Mouse (Mus musculus) left cerebral cortex, adult 18-20 months (tissue): ENCODE results near the gene Popdc2. TPM values are rescaled to one million over a fixed set of nuclear protein-coding genes. Genes with fewer than 3 reads are reported as not detected.
"Not testable (repeated sequence)": the region's sequence is repeated elsewhere in the genome, so short reads cannot be mapped to it uniquely, and the experiment has no call there.

Source experiments
- DNase-seq, 2 experiments: peaks; one replicate each; pipeline ENCODE4 v3.0.0; 2021 to 2022; ENCODE audit warnings: low spot score in 2 of 2, mixed read lengths in 1 of 2
- long read RNA-seq, 2 experiments: library from polyadenylated mRNA; stranded (forward); transcript quantifications; one replicate each; pipeline ENCODE4 v2.0.0; 2021
- total RNA-seq, 2 experiments: library from RNA; stranded (reverse); gene quantifications; 2 replicates each; pipeline ENCODE4 v1.2.3; 2021

The Popdc2 gene
- total RNA-seq, result 1 to 10 TPM in 1 of 2 experiments, under 1 TPM in 1; 0.89 to 1.3 TPM
- long read RNA-seq, experiment 1, partial matches to known transcripts, result 0 of 3 reads
- long read RNA-seq, experiment 1, other reads (novel, unspliced or antisense), result 1 of 3 reads
- long read RNA-seq, experiment 2, result 0 reads

GRCm38 (mm10) chr16:38361933-38362332, at the start of gene Popdc2:
Gene Popdc2, plus strand, starts transcription at chr16:38362209.
- DNase-seq, result no peak

- DNase-seq, result no peak
These were observed 43.5 kb upstream of the Popdc2 start for GRCm38 (mm10) chr16:38318492-38318891.

- no peak for DNase-seq
These were observed 42.9 kb upstream of the Popdc2 start for GRCm38 (mm10) chr16:38319087-38319486.

- peak; percentile 60 to 70 for DNase-seq
These were observed 40.5 kb upstream of the Popdc2 start for GRCm38 (mm10) chr16:38321452-38321935.

GRCm38 (mm10) chr16:38324311-38324710, 37.7 kb upstream of the Popdc2 start:
- no peak for DNase-seq

GRCm38 (mm10) chr16:38326778-38327397, 35.1 kb upstream of the Popdc2 start:
- DNase-seq, result no peak

- DNase-seq, result no peak
These were observed 32.7 kb upstream of the Popdc2 start for GRCm38 (mm10) chr16:38329340-38329739.

- no peak for DNase-seq
These were observed 27.6 kb upstream of the Popdc2 start for GRCm38 (mm10) chr16:38334431-38334830.

- DNase-seq, result not testable (repeated sequence)
These were observed 23.9 kb upstream of the Popdc2 start for GRCm38 (mm10) chr16:38338077-38338476.

GRCm38 (mm10) chr16:38341396-38342324, 20.3 kb upstream of the Popdc2 start, which contains the start of gene Maats1:
Gene Maats1, minus strand, starts transcription at chr16:38342143.
- peak; percentile 75 to 80 for DNase-seq

- DNase-seq, result no peak
These were observed 16.9 kb upstream of the Popdc2 start for GRCm38 (mm10) chr16:38344941-38345725.

GRCm38 (mm10) chr16:38346529-38347325, 15.3 kb upstream of the Popdc2 start, which contains the start of the genes Cox17 and Gm21987:
Gene Cox17, plus strand, starts transcription at chr16:38346991.
Gene Gm21987, plus strand, starts transcription at chr16:38347040.
- peak; percentile 89 to 94 for DNase-seq

- no peak for DNase-seq
These were observed 14.4 kb upstream of the Popdc2 start for GRCm38 (mm10) chr16:38347588-38347987.

- DNase-seq, result no peak
These were observed 13.7 kb upstream of the Popdc2 start for GRCm38 (mm10) chr16:38348217-38348761.

- no peak for DNase-seq
These were observed 12.1 kb upstream of the Popdc2 start for GRCm38 (mm10) chr16:38349881-38350280.

- DNase-seq, result no peak
These were observed 11.6 kb upstream of the Popdc2 start for GRCm38 (mm10) chr16:38350361-38350855.

- DNase-seq, result no peak
These were observed 11.1 kb upstream of the Popdc2 start for GRCm38 (mm10) chr16:38350939-38351338.

- DNase-seq, result no peak
These were observed 10.0 kb upstream of the Popdc2 start for GRCm38 (mm10) chr16:38352031-38352430.

- no peak for DNase-seq
These were observed 9.2 kb upstream of the Popdc2 start for GRCm38 (mm10) chr16:38352851-38353250.
